Mouse (Mus musculus) left cerebral cortex, postnatal 10 days (tissue): ENCODE measurements at regions not wholly inside any gene's neighbourhood (a gene's known extent, or its start where the extent isn't known, plus 50 kb on each side); places are given as distances from the start of the nearest gene placed in this dataset.

Source experiments
- DNase-seq, 2 experiments: peaks; one replicate each; pipeline ENCODE4 v3.0.0; 2021 to 2022; ENCODE audit warnings: low spot score in 2 of 2, mixed read lengths in 1 of 2; ENCODE audit errors: extremely low spot score in 1 of 2
- intact Hi-C: fragments of 180-260 bp; cut with DNase I; formaldehyde crosslinking; loops from one replicate; pipeline ENCODE4 v1.15.1; 2025

- intact Hi-C loops, result no loop called here
- no peak for DNase-seq
Measured at GRCm38 (mm10) chr1:137605890-137606663, 569.4 kb downstream of the Ptprc start.

GRCm38 (mm10) chr1:137593732-137594131, 581.8 kb downstream of the Ptprc start:
- intact Hi-C loops, result loop anchor here (10.0 kb wide), 1 partner anchor 259 kb away; no protein-coding TSS in a partner anchor
- no peak for DNase-seq

GRCm38 (mm10) chr1:137591891-137592290, 583.6 kb downstream of the Ptprc start:
- intact Hi-C loops, result loop anchor here (10.0 kb wide), 1 partner anchor 257 kb away; no protein-coding TSS in a partner anchor

GRCm38 (mm10) chr1:137591295-137591694, 584.2 kb downstream of the Ptprc start:
- peak in 1 of 2 experiments; percentile 28 for DNase-seq
- intact Hi-C loops, result loop anchor here (10.0 kb wide), 1 partner anchor 256 kb away; no protein-coding TSS in a partner anchor

More at GRCm38 (mm10) chr1:137591891-137592290, 583.6 kb downstream of the Ptprc start:
- DNase-seq, result no peak

GRCm38 (mm10) chr1:137588304-137589300, 586.9 kb downstream of the Ptprc start:
- intact Hi-C loops, result no loop called here
- no peak for DNase-seq

- intact Hi-C loops, result no loop called here
- DNase-seq, result no peak
Measured at GRCm38 (mm10) chr1:137587481-137588228, 587.9 kb downstream of the Ptprc start.

- intact Hi-C loops, result no loop called here
- DNase-seq, result no peak
Measured at GRCm38 (mm10) chr1:137584696-137585095, 590.8 kb downstream of the Ptprc start.

- no peak for DNase-seq
- intact Hi-C loops, result no loop called here
Measured at GRCm38 (mm10) chr1:137584104-137584675, 591.3 kb downstream of the Ptprc start.

GRCm38 (mm10) chr1:137577639-137578038, 597.9 kb downstream of the Ptprc start:
- intact Hi-C loops, result no loop called here
- no peak for DNase-seq

GRCm38 (mm10) chr1:137576174-137576573, 599.3 kb downstream of the Ptprc start:
- no peak for DNase-seq
- intact Hi-C loops, result no loop called here

- no peak for DNase-seq
- intact Hi-C loops, result no loop called here
Measured at GRCm38 (mm10) chr1:137575380-137575779, 600.1 kb downstream of the Ptprc start.

GRCm38 (mm10) chr1:137571905-137572865, 603.3 kb downstream of the Ptprc start:
- intact Hi-C loops, result no loop called here
- DNase-seq, result no peak

- intact Hi-C loops, result no loop called here
- no peak for DNase-seq
Measured at GRCm38 (mm10) chr1:137571190-137571904, 604.2 kb downstream of the Ptprc start.

- DNase-seq, result no peak
- intact Hi-C loops, result no loop called here
Measured at GRCm38 (mm10) chr1:137567526-137567925, 607.3 kb upstream of the Nr5a2 start.

GRCm38 (mm10) chr1:137565573-137566048, 605.4 kb upstream of the Nr5a2 start:
- intact Hi-C loops, result no loop called here
- no peak for DNase-seq

- intact Hi-C loops, result no loop called here
- DNase-seq, result no peak
Measured at GRCm38 (mm10) chr1:137561686-137562085, 601.4 kb upstream of the Nr5a2 start.
